Mouse (Mus musculus): Measurements from ENCODE around the gene Fkbp9. TPM values are rescaled to one million over a fixed set of nuclear protein-coding genes. Genes with fewer than 3 reads are reported as not detected.

Fkbp9 gene
- 60.3 and 75.5 TPM in 2 replicates for polyA plus RNA-seq (2016; fragmentation: Nextera tagmentation; extraction: Ambion mirVana)

DNA sequence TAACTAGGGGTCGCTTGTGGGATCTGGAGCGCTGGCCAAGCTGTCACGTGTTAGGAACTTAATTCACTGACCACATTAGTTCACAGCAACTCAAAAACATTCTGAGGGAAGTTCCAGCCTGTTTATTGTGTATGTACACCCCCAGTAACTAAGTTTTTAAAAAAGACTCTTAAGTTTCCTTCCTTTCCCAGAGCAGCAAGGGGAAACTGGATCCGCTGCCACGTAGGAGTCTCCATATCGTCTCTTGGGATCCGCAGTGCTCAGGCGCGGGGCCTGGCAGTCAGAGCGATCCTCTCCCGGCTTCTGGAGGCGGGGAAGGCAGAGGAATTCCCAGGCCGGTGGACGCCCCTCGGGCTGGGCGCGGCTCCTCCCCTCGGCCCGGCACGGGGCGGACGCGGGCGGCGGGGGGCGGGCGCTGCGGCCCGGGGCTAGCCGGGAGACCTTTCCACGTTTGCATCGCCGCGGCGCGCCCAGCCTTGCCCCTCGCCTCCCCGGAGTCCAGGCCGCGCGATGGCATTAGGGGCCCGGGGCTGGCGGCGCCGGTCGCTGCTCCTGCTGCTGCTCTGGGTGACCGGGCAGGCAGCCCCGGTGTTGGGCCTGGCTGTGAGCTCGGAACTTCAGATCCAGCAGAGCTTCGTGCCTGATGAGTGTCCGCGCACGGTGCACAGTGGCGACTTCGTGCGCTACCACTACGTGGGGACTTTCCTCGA is at the start of gene Fkbp9:
TSS of gene Fkbp9 (plus strand) at position 363 of the 710 bp plus-strand sequence.
- WGBS: under 1% methylated on average over 57 of the region's 58 CpGs
- Histone ChIP-seq H3K9me3 (no peaks in the 10 kb centered on the region), H3K4me3 (peak within 1 kb of the TSS; percentile 70), H3K27me3 (ENCODE audit: insufficient read depth, poor library complexity, severe bottlenecking) (no peaks in the 10 kb centered on the region), H3K36me3 (peaks cover 13% of the 10 kb centered on the region), H3K4me1 (replicated peaks) (peaks cover 17% of the 10 kb centered on the region), H3K27ac (peak within 1 kb of the TSS; percentile 92)
- peak; percentile 85 for DNase-seq (ENCODE audit: low spot score)

DNA sequence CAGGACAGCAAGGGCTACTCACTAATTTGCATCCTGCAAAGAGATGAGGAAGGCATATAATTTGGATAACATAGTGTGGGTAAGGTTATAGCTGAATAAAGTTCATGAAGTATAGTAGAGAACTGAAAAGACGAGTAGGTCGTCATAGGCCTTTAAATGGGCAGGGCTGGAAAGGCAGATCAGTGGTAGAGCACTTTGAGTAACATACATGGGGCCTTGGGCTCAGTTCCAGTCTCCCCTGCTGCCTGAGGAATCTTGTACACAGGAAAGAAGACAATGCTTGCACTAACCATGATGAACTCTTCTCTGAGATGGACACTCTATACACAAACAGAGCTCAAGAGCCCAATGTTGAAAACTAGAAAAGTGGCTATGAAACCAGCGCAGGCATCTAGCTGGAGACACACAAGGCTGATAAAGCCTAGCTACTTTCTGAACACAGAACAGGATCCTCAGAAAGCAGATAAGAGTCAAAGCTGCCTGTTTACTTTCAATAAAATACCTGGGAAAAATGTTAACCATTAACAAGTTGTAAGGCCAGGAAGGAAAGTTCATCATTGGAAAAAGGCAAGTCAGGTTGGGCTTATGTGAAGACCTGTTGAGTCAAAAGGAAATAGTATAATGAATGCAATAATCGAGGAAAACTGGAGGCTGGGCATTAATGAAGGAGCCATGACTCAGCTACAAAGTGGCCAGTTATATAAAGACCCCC is 48.1 kb upstream of the Fkbp9 start:
- Histone ChIP-seq H3K4me1 (replicated peaks) (no peaks in the 10 kb centered on the region), H3K36me3 (peaks cover 97% of the 10 kb centered on the region), H3K27ac (no peak overlapping the region), H3K9me3 (no peaks in the 10 kb centered on the region), H3K27me3 (ENCODE audit: insufficient read depth, poor library complexity, severe bottlenecking) (no peaks in the 10 kb centered on the region), H3K4me3 (no peak overlapping the region)
- DNase-seq (ENCODE audit: low spot score): no peak
- 96% methylated on average over 4 of the region's 4 CpGs for WGBS

DNA sequence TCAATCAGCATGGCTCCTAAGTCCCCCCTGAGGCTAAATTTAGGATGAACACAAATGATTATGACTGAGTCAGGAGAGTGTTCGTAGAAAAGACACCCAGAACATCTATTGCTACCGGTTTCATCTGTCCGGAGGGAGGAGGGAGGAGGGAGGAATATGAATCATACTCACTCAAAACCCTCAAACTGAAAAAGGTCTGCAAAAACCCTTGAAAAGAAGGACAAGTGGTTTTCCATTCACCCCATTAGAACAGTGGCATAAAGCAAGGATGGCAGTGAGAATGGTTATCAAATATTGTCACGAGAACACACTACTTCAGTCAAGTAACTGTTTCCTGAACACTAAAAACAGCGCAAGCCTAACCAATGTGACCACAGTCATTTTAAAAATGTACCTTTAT is 46.8 kb upstream of the Fkbp9 start:
- no peak overlapping the region for H3K27ac ChIP-seq
- no peaks in the 10 kb centered on the region for H3K9me3 ChIP-seq
- H3K4me3 ChIP-seq: no peak overlapping the region
- H3K27me3 ChIP-seq (ENCODE audit: insufficient read depth, poor library complexity, severe bottlenecking): no peaks in the 10 kb centered on the region
- 96% methylated on average over 5 of the region's 5 CpGs for WGBS
- H3K36me3 ChIP-seq: peaks cover 94% of the 10 kb centered on the region
- H3K4me1 ChIP-seq (replicated peaks): no peaks in the 10 kb centered on the region
- no peak for DNase-seq (ENCODE audit: low spot score)

DNA sequence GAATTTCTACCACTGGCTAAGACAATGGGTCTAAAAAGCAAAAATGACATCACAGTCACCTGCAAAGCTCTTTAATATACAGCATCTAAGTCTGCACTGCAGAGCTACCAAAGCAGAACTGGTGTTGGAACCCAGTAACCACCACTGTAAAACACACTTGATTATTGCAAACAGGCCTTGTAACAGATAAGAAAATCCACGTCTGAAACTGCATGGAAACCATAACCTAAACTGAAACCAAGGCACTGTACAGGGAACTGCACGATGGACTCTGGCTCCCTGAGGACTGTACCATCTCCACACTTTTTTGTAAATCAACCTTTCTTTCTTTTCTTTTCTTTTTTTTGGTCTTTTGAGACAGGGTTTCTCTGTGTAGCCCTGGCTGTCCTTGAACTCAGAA is 44.2 kb upstream of the Fkbp9 start:
- Histone ChIP-seq H3K27me3 (ENCODE audit: insufficient read depth, poor library complexity, severe bottlenecking) (no peaks in the 10 kb centered on the region), H3K4me1 (replicated peaks) (no peaks in the 10 kb centered on the region), H3K9me3 (no peaks in the 10 kb centered on the region), H3K4me3 (no peak overlapping the region), H3K36me3 (peaks cover 86% of the 10 kb centered on the region), H3K27ac (no peak overlapping the region)
- DNase-seq (ENCODE audit: low spot score): no peak
- 92% methylated on average over 2 of the region's 2 CpGs for WGBS

DNA sequence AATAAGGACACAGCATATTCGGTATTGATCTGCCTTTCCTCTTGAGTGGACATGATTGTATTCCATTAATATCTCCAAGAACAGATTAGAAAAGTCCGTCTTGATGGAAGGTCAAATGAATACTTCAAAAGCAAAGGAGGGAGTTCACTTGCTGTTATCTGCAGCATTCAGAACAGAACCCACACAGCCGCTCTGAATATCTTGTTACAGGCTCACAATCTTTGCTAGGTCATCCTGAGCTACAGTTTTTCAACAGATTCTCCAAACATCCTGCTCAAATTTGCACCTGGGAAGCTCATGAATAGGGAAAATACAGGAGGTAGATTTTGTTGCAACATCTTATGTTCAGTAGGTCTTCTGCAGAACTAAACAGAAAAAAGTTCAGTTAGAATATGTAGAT is 42.5 kb upstream of the Fkbp9 start:
- Histone ChIP-seq H3K27me3 (ENCODE audit: insufficient read depth, poor library complexity, severe bottlenecking) (no peaks in the 10 kb centered on the region), H3K9me3 (no peaks in the 10 kb centered on the region), H3K4me3 (no peak overlapping the region), H3K36me3 (peaks cover 87% of the 10 kb centered on the region), H3K27ac (no peak overlapping the region), H3K4me1 (replicated peaks) (0 out of 2 replicates have a peak, but pooled peaks cover 1% of the 10 kb centered on the region)
- DNase-seq (ENCODE audit: low spot score): no peak
- WGBS: 88% methylated on average over 3 of the region's 3 CpGs

DNA sequence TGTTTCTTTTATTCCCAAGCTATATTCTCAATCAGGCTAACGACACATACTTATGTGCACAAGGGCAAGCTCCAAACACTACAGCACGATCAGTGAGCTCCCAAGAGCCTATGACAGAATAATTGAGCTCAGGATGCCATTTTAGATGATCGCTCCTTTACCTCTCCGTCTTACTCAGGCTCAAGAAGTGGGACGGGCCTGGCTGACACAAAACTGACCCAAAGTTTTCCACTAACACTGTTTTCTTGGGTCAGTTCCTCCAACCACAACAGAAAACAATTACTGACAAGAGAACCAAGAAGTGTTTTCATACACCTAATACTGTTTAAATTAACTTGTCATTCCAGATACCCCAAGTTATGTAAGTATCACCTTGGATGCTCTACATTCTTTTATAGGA is 37.0 kb upstream of the Fkbp9 start:
- Histone ChIP-seq H3K9me3 (no peaks in the 10 kb centered on the region), H3K4me1 (replicated peaks) (peaks cover 28% of the 10 kb centered on the region), H3K4me3 (peak overlapping the region; percentile 81; the same call in 1 of the 2 replicates), H3K27me3 (ENCODE audit: insufficient read depth, poor library complexity, severe bottlenecking) (no peaks in the 10 kb centered on the region), H3K27ac (no peak overlapping the region), H3K36me3 (peaks cover 35% of the 10 kb centered on the region)
- WGBS: 90% methylated on average over 5 of the region's 5 CpGs
- DNase-seq (ENCODE audit: low spot score): no peak

DNA sequence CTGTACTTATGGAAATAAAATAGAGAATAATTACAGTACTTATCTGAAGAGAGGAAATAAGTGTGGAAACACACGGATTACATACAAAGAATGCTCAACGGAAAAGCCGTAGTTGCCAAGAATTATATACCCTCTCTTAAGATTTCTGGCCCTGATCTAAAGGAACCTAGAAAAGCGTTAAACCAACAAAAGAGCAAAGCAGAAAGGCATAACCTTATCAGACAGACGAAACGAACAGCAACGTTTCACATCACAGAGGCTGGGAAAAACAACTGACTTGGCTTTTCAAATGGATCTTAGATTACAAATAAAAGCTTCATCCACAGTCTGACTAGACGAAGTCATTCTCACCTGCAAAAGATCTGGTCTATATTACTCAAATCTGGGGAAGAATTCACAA is 35.6 kb upstream of the Fkbp9 start:
- 14% methylated on average over 8 of the region's 8 CpGs for WGBS
- no peak for DNase-seq (ENCODE audit: low spot score)
- no peaks in the 10 kb centered on the region for H3K9me3 ChIP-seq
- H3K4me1 ChIP-seq (replicated peaks): peaks cover 28% of the 10 kb centered on the region
- peak overlapping the region; percentile 81 for H3K4me3 ChIP-seq
- no peaks in the 10 kb centered on the region for H3K27me3 ChIP-seq (ENCODE audit: insufficient read depth, poor library complexity, severe bottlenecking)
- H3K36me3 ChIP-seq: peaks cover 30% of the 10 kb centered on the region
- peak overlapping the region; percentile 99 for H3K27ac ChIP-seq

DNA sequence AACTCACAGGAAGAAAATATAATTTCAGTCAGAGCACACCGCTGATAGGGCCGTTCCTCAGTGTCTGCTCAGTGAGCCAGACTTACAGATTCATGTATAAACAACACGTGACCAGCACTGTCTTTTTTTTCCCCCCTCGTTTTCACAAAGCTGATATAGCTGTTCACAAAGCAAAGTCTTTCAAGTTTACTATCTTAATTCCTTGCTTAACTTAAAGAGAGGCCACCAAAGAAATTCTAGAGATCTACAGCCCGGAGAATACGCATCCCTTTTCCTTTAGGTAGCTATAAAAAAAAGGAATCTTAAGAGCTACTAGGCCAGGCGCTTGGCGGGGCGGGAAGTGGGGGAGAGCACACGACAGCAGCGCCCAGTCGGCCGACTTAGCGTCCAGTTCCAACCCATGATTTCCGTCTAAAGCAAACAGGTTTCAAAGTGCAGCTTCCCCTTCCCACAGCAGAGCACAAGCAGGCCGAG is 35.2 kb upstream of the Fkbp9 start:
- no peaks in the 10 kb centered on the region for H3K27me3 ChIP-seq (ENCODE audit: insufficient read depth, poor library complexity, severe bottlenecking)
- H3K4me3 ChIP-seq: peak overlapping the region; percentile 81
- WGBS: under 1% methylated on average over 16 of the region's 16 CpGs
- H3K36me3 ChIP-seq: peaks cover 27% of the 10 kb centered on the region
- H3K9me3 ChIP-seq: no peaks in the 10 kb centered on the region
- DNase-seq (ENCODE audit: low spot score): no peak
- H3K27ac ChIP-seq: peak overlapping the region; percentile 99
- H3K4me1 ChIP-seq (replicated peaks): peaks cover 28% of the 10 kb centered on the region

DNA sequence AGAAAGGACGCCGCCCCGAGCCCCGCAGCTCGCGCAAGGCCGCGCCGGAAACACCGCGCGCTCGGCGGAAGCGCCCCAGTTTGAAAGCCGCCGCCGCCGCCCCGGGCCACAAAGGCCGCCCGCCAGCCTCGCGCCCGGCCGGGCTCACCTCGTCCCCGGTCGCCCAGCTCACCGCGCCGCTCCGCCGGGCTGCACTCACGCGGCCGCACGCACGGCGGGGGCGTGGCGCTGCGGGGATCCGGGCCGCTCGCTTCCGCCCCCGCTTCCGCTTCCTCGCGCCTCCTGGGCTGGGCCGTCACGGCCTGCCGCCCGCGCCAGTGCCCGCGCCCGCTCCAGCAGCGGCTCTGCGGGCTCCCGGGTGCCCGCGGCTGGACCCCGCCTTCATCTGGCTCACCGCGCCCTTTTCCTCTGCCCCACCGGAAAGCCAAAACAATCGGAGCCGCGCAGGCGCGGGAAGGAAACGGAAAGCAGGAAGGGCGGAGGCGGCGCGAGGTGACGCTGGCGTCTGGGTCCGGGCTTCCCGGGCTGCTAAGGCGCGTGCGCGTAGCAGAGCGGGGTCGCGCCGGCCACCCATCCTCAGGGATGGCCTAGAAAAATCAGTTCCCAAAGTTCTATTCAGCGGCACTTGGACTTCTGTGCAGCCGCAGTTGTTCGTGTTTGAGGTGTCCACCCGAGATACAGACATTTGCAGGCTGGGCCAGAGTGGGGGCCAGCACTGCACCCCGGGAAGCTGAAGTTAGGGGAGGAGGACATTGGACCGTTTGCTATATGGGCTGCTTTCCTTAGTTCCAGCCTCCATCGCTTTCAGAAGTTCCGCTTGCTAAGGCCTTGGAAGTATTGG is 34.3 kb upstream of the Fkbp9 start, which contains the start of gene Kbtbd2:
TSS of gene Kbtbd2 (minus strand) at position 503 of the 841 bp plus-strand sequence.
- peak; percentile 94 for DNase-seq (ENCODE audit: low spot score)
- Histone ChIP-seq H3K27ac (peak within 1 kb of the TSS; percentile 99), H3K4me3 (peak within 1 kb of the TSS; percentile 81), H3K9me3 (no peaks in the 10 kb centered on the region), H3K4me1 (replicated peaks) (peaks cover 28% of the 10 kb centered on the region), H3K36me3 (peaks cover 18% of the 10 kb centered on the region), H3K27me3 (ENCODE audit: insufficient read depth, poor library complexity, severe bottlenecking) (no peaks in the 10 kb centered on the region)
- under 1% methylated on average over 98 of the region's 98 CpGs for WGBS

DNA sequence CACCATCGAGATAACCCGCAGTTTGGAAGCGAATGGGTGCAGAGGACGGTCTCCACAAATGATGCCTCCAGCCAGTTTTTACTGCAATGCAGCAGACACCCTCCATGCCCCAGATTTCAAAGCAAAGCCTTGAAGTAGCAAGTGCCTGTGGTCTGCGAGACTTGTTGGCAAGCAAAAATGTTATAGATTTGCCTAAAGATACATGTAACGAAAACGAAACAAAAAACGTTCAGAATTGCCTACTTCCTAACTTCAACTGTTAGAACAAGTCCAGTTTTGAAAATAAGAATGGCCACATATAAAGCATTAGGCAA is 33.8 kb upstream of the Fkbp9 start:
- no peaks in the 10 kb centered on the region for H3K27me3 ChIP-seq (ENCODE audit: insufficient read depth, poor library complexity, severe bottlenecking)
- H3K4me1 ChIP-seq (replicated peaks): peaks cover 28% of the 10 kb centered on the region
- peaks cover 13% of the 10 kb centered on the region for H3K36me3 ChIP-seq
- H3K9me3 ChIP-seq: no peaks in the 10 kb centered on the region
- H3K4me3 ChIP-seq: peak overlapping the region; percentile 81
- peak overlapping the region; percentile 99 for H3K27ac ChIP-seq
- DNase-seq (ENCODE audit: low spot score): no peak
- 20% methylated on average over 8 of the region's 8 CpGs for WGBS

DNA sequence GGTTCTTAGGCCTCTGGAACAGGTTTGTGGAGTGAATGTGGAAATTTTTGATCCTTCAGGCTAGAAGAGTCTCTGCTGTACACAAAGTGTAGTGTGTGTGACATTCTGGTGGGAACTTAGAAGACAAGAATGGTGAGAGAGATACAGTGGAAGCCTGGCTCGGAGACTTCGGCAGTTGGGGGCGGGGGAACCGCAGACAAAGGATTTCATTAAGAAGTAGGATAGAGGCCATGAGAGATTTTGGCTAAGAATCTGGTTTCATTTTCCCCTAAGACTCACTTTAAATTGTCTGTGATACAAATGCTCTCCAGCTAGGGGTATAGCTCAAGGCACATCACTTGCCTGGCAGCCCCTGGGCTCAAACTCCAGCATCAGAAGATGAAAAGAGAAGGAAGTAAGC is 26.8 kb upstream of the Fkbp9 start:
- H3K9me3 ChIP-seq: no peaks in the 10 kb centered on the region
- H3K27me3 ChIP-seq (ENCODE audit: insufficient read depth, poor library complexity, severe bottlenecking): no peaks in the 10 kb centered on the region
- no peaks in the 10 kb centered on the region for H3K4me1 ChIP-seq (replicated peaks)
- no peak for DNase-seq (ENCODE audit: low spot score)
- H3K27ac ChIP-seq: no peak overlapping the region
- no peak overlapping the region for H3K4me3 ChIP-seq
- WGBS: 91% methylated on average over 4 of the region's 4 CpGs
- H3K36me3 ChIP-seq: no peaks in the 10 kb centered on the region

DNA sequence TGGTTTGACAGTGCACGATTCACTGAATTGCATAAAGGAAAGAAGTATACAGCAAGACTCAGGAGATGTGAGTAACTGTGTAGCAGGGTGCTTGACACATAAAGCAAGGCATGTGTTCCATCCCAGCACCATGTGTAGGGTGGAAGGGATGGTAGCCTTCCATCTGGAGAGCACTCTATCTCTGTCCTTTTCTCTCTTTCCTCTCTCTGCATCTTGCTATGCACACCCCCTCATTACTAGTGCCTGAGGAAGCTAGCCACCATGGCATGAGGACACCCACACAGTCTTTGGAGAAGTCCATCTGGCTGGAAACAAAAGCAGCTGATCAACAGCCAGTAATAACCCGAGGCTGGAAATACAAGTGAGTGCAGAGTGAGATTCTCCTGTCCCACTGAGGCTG is 25.7 kb upstream of the Fkbp9 start:
- Histone ChIP-seq H3K4me3 (no peak overlapping the region), H3K9me3 (no peaks in the 10 kb centered on the region), H3K27ac (no peak overlapping the region), H3K4me1 (replicated peaks) (no peaks in the 10 kb centered on the region), H3K27me3 (ENCODE audit: insufficient read depth, poor library complexity, severe bottlenecking) (no peaks in the 10 kb centered on the region), H3K36me3 (no peaks in the 10 kb centered on the region)
- 72% methylated on average over 2 of the region's 2 CpGs for WGBS
- DNase-seq (ENCODE audit: low spot score): no peak

Measured in hindbrain, embryonic 10.5 days (tissue).